Mouse (Mus musculus) forebrain, embryonic 10.5 days (tissue): Measurements from ENCODE around the gene Btbd17. TPM values are rescaled to one million over a fixed set of nuclear protein-coding genes. Genes with fewer than 3 reads are reported as not detected.

ENCODE experiments used
- polyA plus RNA-seq: library from polyadenylated mRNA; unstranded; fragments of >200 nt; fragmentation: Nextera tagmentation; extraction: Ambion mirVana; gene quantifications from 2 replicates; pipeline ENCODE4 v1.2.1, GENCODE M21; 2016

Gene Btbd17
- polyA plus RNA-seq, 1 experiment from 2014 or later, result 20.8 TPM

Other genes with a start within 250 kb of the Btbd17 start
- 1,134 and 1,162 TPM in 2 replicates for gene Rpl38, start 127.4 kb downstream of the Btbd17 start, polyA plus RNA-seq
- 8.6 and 9.5 TPM in 2 replicates for gene Ttyh2, start 120.5 kb downstream of the Btbd17 start, polyA plus RNA-seq
- gene Dnaic2, start 68.5 kb downstream of the Btbd17 start, polyA plus RNA-seq, result 0.77 and 1.0 TPM in 2 replicates
- 0.33 and 0.71 TPM in 2 replicates for gene Kif19a, start 30.6 kb downstream of the Btbd17 start, polyA plus RNA-seq
- gene Gpr142, start 3.0 kb upstream of the Btbd17 start, polyA plus RNA-seq, result 0.21 TPM in 1 of 2 replicates, not detected in the other
- gene Gprc5c, start 55.2 kb upstream of the Btbd17 start, polyA plus RNA-seq, result 31.7 and 32.3 TPM in 2 replicates
- 0.42 and 1.3 TPM in 2 replicates for gene Cd300a, start 94.1 kb upstream of the Btbd17 start, polyA plus RNA-seq
- gene Cd300lb, start 138.4 kb upstream of the Btbd17 start, polyA plus RNA-seq, result not detected in 2 replicates
- gene Cd300c, start 173.2 kb upstream of the Btbd17 start, polyA plus RNA-seq, result not detected in 2 replicates
- gene Cd300ld, start 194.0 kb upstream of the Btbd17 start, polyA plus RNA-seq, result 0.17 TPM in 1 of 2 replicates, not detected in the other
- 0.20 and 0.41 TPM in 2 replicates for gene Cd300c2, start 205.9 kb upstream of the Btbd17 start, polyA plus RNA-seq
- not detected in 2 replicates for gene Cd300ld2, start 220.2 kb upstream of the Btbd17 start, polyA plus RNA-seq
- gene Cd300ld4, start 231.1 kb upstream of the Btbd17 start, polyA plus RNA-seq, result not detected in 2 replicates
- not detected in 2 replicates for gene Cd300ld5, start 241.8 kb upstream of the Btbd17 start, polyA plus RNA-seq